In genomic region chr17:30301338-30301737, GRCm38 (mm10) we compare ENCODE assay signal across 14 mouse cellular contexts.
DNase-seq lines count a peak whose midpoint lies in the region; ATAC-seq and TF ChIP-seq lines count a peak whose summit lies in the region.
"Had no signal": no experiment of that assay in that cellular context is flagged by ENCODE, and none has a peak within 500 bp of the region (broad histone marks: within the 10 kb centered on the region; RNA-seq: fewer than 3 reads in every experiment).

No protein-coding gene starts in this region.

- no peak overlapping the region for H3K27ac ChIP-seq in heart, adult 2 months
- no peak overlapping the region for H3K27ac ChIP-seq in heart, embryonic 11.5 days (ENCODE audit: low read depth, low read length)
- H3K27ac ChIP-seq in hindbrain, embryonic 15.5 days (replicated peaks) = no peak overlapping the region
- H3K27ac ChIP-seq: heart, embryonic 13.5 days; intestine, embryonic 15.5 days; limb, embryonic 13.5 days had no signal

- H3K4me3 ChIP-seq in heart, adult 2 months = no peak overlapping the region
- no peak overlapping the region for H3K4me3 ChIP-seq in heart, embryonic 11.5 days (ENCODE audit: low read depth, low read length)
- H3K4me3 ChIP-seq in hindbrain, embryonic 15.5 days = no peak overlapping the region
- H3K4me3 ChIP-seq: heart, embryonic 13.5 days; intestine, embryonic 15.5 days; limb, embryonic 13.5 days; myocyte had no signal

- H3K4me1 ChIP-seq in heart, adult 2 months (ENCODE audit: control insufficient read depth, insufficient read depth, low read length) = no peaks in the 10 kb centered on the region; the same call in none of the 2 replicates
- no peaks in the 10 kb centered on the region for H3K4me1 ChIP-seq in heart, embryonic 11.5 days (ENCODE audit: control insufficient read depth, insufficient read depth, low read length)
- H3K4me1 ChIP-seq in hindbrain, embryonic 15.5 days (replicated peaks) = peaks cover 22% of the 10 kb centered on the region
- H3K4me1 ChIP-seq: heart, embryonic 13.5 days; intestine, embryonic 15.5 days had no signal

- DNase-seq in heart, adult 2 months = peak in 1 of 2 experiments; percentile 11
- peak; percentile 56 for DNase-seq in layer of hippocampus, adult 9-11 months
- no peak for DNase-seq in layer of hippocampus, adult 9-10 months (ENCODE audit: low spot score)
- peak; percentile 79 for DNase-seq in brain, embryonic 14.5 days (ENCODE audit: low read depth)
- no peak for DNase-seq in ovary, postnatal 10 days (ENCODE audit: low spot score)
- DNase-seq: adrenal gland, postnatal 10 days; cerebellum, adult 11 months; thymus, adult 18-20 months had no signal

- H3K9me3 ChIP-seq in heart, embryonic 11.5 days (replicated peaks; ENCODE audit: control insufficient read depth, low read length) = no peaks in the 10 kb centered on the region
- H3K9me3 ChIP-seq in hindbrain, embryonic 15.5 days = no peaks in the 10 kb centered on the region
- H3K9me3 ChIP-seq: heart, embryonic 13.5 days; intestine, embryonic 15.5 days; limb, embryonic 13.5 days had no signal

- no peak for ATAC-seq in heart, embryonic 11.5 days (replicated peaks; ENCODE audit: insufficient number of reproducible peaks, low FRiP score, low TSS enrichment)
- 0 out of 2 replicates have a peak, but pooled peaks have one; percentile 30 for ATAC-seq in hindbrain, embryonic 15.5 days (ENCODE audit: low FRiP score, low read depth)
- ATAC-seq: intestine, embryonic 15.5 days had no signal

- WGBS in heart, adult 2 months = 80% methylated on average over 2 of the region's 2 CpGs
- WGBS in heart, embryonic 11.5 days (ENCODE audit: insufficient replicate concordance) = 86% methylated on average over 2 of the region's 2 CpGs
- 47% methylated on average over 2 of the region's 2 CpGs for WGBS in hindbrain, embryonic 15.5 days

- no peak for TF ChIP-seq POLR2A in heart, adult 2 months (IDR thresholded peaks at IDR 0.05; ENCODE audit: insufficient read depth, low read depth, low read length)
- TF ChIP-seq POLR2A in brain, embryonic 14.5 days (IDR thresholded peaks at IDR 0.05; ENCODE audit: borderline replicate concordance, extremely low read depth, insufficient read depth, insufficient read length, poor library complexity, severe bottlenecking) = no peak

- no peak for TF ChIP-seq EP300 in heart, adult 2 months (IDR thresholded peaks at IDR 0.05; ENCODE audit: insufficient read depth, low read depth, low read length)

- peak; percentile 15; the same call in 1 of the 2 replicates for TF ChIP-seq CTCF in heart, adult 2 months (IDR thresholded peaks at IDR 0.05)
- TF ChIP-seq CTCF in brain, embryonic 14.5 days (IDR thresholded peaks at IDR 0.05; ENCODE audit: borderline replicate concordance, extremely low read depth, insufficient read depth, insufficient read length) = peak; percentile 12; the same call in 1 of the 2 replicates

- no peaks in the 10 kb centered on the region for H3K79me2 ChIP-seq in heart, adult 2 months (replicated peaks; ENCODE audit: control insufficient read depth, insufficient read depth, low read length)

- no peaks in the 10 kb centered on the region for H3K27me3 ChIP-seq in heart, adult 2 months (ENCODE audit: control insufficient read depth, insufficient read depth, low read length)
- no peaks in the 10 kb centered on the region for H3K27me3 ChIP-seq in heart, embryonic 11.5 days (ENCODE audit: control insufficient read depth, insufficient read depth, low read length)
- no peaks in the 10 kb centered on the region for H3K27me3 ChIP-seq in hindbrain, embryonic 15.5 days
- H3K27me3 ChIP-seq: heart, embryonic 13.5 days; intestine, embryonic 15.5 days; limb, embryonic 13.5 days had no signal

- H3K4me2 ChIP-seq in heart, embryonic 11.5 days = no peak overlapping the region
- no peak overlapping the region for H3K4me2 ChIP-seq in hindbrain, embryonic 15.5 days
- H3K4me2 ChIP-seq: heart, embryonic 13.5 days; intestine, embryonic 15.5 days; limb, embryonic 13.5 days had no signal

- intact Hi-C loops in heart, adult 2 months (cut with DNase I) = no loop called here

- H3K9ac ChIP-seq in heart, adult 2 months (ENCODE audit: low read depth, low read length) = no peak overlapping the region
- no peak overlapping the region for H3K9ac ChIP-seq in heart, embryonic 11.5 days (ENCODE audit: low read depth, low read length)
- no peak overlapping the region for H3K9ac ChIP-seq in hindbrain, embryonic 15.5 days
- H3K9ac ChIP-seq: heart, embryonic 13.5 days; intestine, embryonic 15.5 days; limb, embryonic 13.5 days had no signal

- no peaks in the 10 kb centered on the region for H3K36me3 ChIP-seq in heart, adult 2 months (ENCODE audit: control insufficient read depth, insufficient read depth, low read length)
- no peaks in the 10 kb centered on the region for H3K36me3 ChIP-seq in heart, embryonic 11.5 days (ENCODE audit: control insufficient read depth, insufficient read depth, low read length)
- no peaks in the 10 kb centered on the region for H3K36me3 ChIP-seq in hindbrain, embryonic 15.5 days
- H3K36me3 ChIP-seq: intestine, embryonic 15.5 days had no signal

Comparison
In these comparisons a context has a peak if more than half of its experiments do, and no peak if none do; other contexts are left out.
1. DNase-seq: peak in layer of hippocampus, adult 9-11 months (single experiment) and brain, embryonic 14.5 days (single experiment); none in layer of hippocampus, adult 9-10 months (single experiment) and ovary, postnatal 10 days (single experiment).